Comparison of ENCODE assay signal across 20 mouse cellular contexts in the genomic region with DNA sequence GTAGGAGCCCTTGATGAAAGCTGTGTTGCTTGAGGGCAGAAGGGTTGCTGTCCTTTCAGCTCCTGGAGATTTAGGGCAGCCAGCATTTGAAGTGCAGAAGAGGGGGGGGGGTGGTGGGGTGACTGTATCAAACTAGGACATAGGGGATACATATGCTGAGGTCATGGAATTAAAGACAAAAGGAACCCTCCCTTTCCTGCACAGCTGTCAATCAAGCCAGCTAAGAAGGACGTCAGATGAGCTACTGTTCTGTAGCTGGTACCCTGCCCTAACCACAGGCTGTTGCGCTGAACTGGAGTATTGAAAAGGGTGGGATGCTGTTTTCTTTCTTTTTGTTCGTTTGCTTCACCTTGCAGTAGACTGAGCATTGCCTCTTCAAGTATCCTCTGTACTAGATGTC.
DNase-seq lines count a peak whose midpoint lies in the region; ATAC-seq lines count a peak whose summit lies in the region.
"Had no signal": no experiment of that assay in that cellular context is flagged by ENCODE, and none has a peak within 500 bp of the region (broad histone marks: within the 10 kb centered on the region; RNA-seq: fewer than 3 reads in every experiment).

No protein-coding gene starts in this region.

- no peak overlapping the region for H3K4me2 ChIP-seq in heart, embryonic 15.5 days
- H3K4me2 ChIP-seq in hindbrain, embryonic 13.5 days, result no peak overlapping the region
- H3K4me2 ChIP-seq: kidney, embryonic 15.5 days had no signal

- intact Hi-C loops in heart, postnatal 14 days (cut with DNase I), result no loop called here

- peaks cover 48% of the 10 kb centered on the region for H3K4me1 ChIP-seq in heart, embryonic 15.5 days (replicated peaks)
- peaks cover 47% of the 10 kb centered on the region for H3K4me1 ChIP-seq in hindbrain, embryonic 13.5 days (replicated peaks)

- peaks cover 20% of the 10 kb centered on the region; the same call in 1 of the 2 replicates for H3K36me3 ChIP-seq in heart, embryonic 15.5 days
- H3K36me3 ChIP-seq in hindbrain, embryonic 13.5 days, result peaks cover 24% of the 10 kb centered on the region

- no peak for DNase-seq in heart, postnatal 14 days
- peak; percentile 87 for DNase-seq in retina, postnatal 1 day
- DNase-seq in retina, embryonic 14.5 days (ENCODE audit: low spot score), result no peak
- no peak for DNase-seq in ovary, adult 18-20 months (ENCODE audit: low spot score)
- no peak for DNase-seq in kidney, postnatal 36 days
- no peak for DNase-seq in spleen, postnatal 14 days (ENCODE audit: low spot score in 2 of 2)
- DNase-seq: adrenal gland, postnatal 14 days; cerebellum, adult 11-12 months; cerebellum, postnatal 36 days; heart, postnatal 36 days; left cerebral cortex, postnatal 4 days; lung, adult 2 months; lung, postnatal 36 days; right cerebral cortex, postnatal 4 days had no signal

- no peak overlapping the region for H3K9ac ChIP-seq in heart, embryonic 15.5 days
- H3K9ac ChIP-seq in hindbrain, embryonic 13.5 days, result no peak overlapping the region
- H3K9ac ChIP-seq: kidney, embryonic 15.5 days had no signal

- H3K27ac ChIP-seq in heart, embryonic 15.5 days, result peak overlapping the region; percentile 60; the same call in 1 of the 2 replicates
- 0 out of 2 replicates have a peak overlapping the region, but pooled peaks have one; percentile 12 for H3K27ac ChIP-seq in hindbrain, embryonic 13.5 days

- no peak for ATAC-seq in heart, embryonic 15.5 days (replicated peaks; ENCODE audit: insufficient number of reproducible peaks, insufficient read depth, low FRiP score, low read depth)
- ATAC-seq in hindbrain, embryonic 13.5 days (ENCODE audit: low FRiP score), result no peak
- ATAC-seq: activated CD4-positive, CD25-positive, alpha-beta regulatory T cell, adult 4 months; intestine, embryonic 16.5 days; Patski had no signal

- H3K4me3 ChIP-seq in heart, embryonic 15.5 days, result no peak overlapping the region
- H3K4me3 ChIP-seq in hindbrain, embryonic 13.5 days, result no peak overlapping the region
- H3K4me3 ChIP-seq: kidney, embryonic 15.5 days had no signal

- no peaks in the 10 kb centered on the region for H3K9me3 ChIP-seq in heart, embryonic 15.5 days (replicated peaks)
- H3K9me3 ChIP-seq in hindbrain, embryonic 13.5 days, result no peaks in the 10 kb centered on the region
- H3K9me3 ChIP-seq: kidney, embryonic 15.5 days had no signal

- no peaks in the 10 kb centered on the region for H3K27me3 ChIP-seq in heart, embryonic 15.5 days
- no peaks in the 10 kb centered on the region for H3K27me3 ChIP-seq in hindbrain, embryonic 13.5 days
- H3K27me3 ChIP-seq: kidney, embryonic 15.5 days; Patski had no signal

- WGBS in heart, embryonic 15.5 days, result 59% methylated on average over 3 of the region's 3 CpGs
- WGBS in hindbrain, embryonic 13.5 days, result 45% methylated on average over 3 of the region's 3 CpGs
